Mouse (Mus musculus): ENCODE measurements around the gene Nck2. TPM values are rescaled to one million over a fixed set of nuclear protein-coding genes. Genes with fewer than 3 reads are reported as not detected.

Nck2 gene
- polyA plus RNA-seq, 1 experiment, result 21.0 TPM

- TF ChIP-seq CTCF (IDR thresholded peaks at IDR 0.05; ENCODE audit: control insufficient read depth, insufficient read depth, low read length) (no peak), POLR2A (IDR thresholded peaks at IDR 0.05; ENCODE audit: borderline replicate concordance, control insufficient read depth, low read depth, low read length) (no peak)
- Histone ChIP-seq H3K4me1 (ENCODE audit: control insufficient read depth, insufficient read depth, low read length) (peaks cover 2% of the 10 kb centered on the region), H3K4me3 (replicated peaks; ENCODE audit: control insufficient read depth, low read depth, low read length) (no peak overlapping the region), H3K27ac (ENCODE audit: control insufficient read depth, insufficient read depth, low read depth, low read length, poor library complexity) (no peak overlapping the region)
- 84% methylated on average over 3 of the region's 3 CpGs for WGBS
Measured at GRCm38 (mm10) chr1:43477954-43478353, 33.6 kb downstream of the Nck2 start.

GRCm38 (mm10) chr1:43485204-43485603, 40.8 kb downstream of the Nck2 start:
- 89% methylated on average over 9 of the region's 9 CpGs for WGBS
- TF ChIP-seq POLR2A (IDR thresholded peaks at IDR 0.05; ENCODE audit: borderline replicate concordance, control insufficient read depth, low read depth, low read length), result no peak
- no peak for TF ChIP-seq CTCF (IDR thresholded peaks at IDR 0.05; ENCODE audit: control insufficient read depth, insufficient read depth, low read length)
- Histone ChIP-seq H3K27ac (ENCODE audit: control insufficient read depth, insufficient read depth, low read depth, low read length, poor library complexity) (no peak overlapping the region), H3K4me1 (ENCODE audit: control insufficient read depth, insufficient read depth, low read length) (no peaks in the 10 kb centered on the region; the same call in 1 of the 2 replicates), H3K4me3 (replicated peaks; ENCODE audit: control insufficient read depth, low read depth, low read length) (no peak overlapping the region)

DNA sequence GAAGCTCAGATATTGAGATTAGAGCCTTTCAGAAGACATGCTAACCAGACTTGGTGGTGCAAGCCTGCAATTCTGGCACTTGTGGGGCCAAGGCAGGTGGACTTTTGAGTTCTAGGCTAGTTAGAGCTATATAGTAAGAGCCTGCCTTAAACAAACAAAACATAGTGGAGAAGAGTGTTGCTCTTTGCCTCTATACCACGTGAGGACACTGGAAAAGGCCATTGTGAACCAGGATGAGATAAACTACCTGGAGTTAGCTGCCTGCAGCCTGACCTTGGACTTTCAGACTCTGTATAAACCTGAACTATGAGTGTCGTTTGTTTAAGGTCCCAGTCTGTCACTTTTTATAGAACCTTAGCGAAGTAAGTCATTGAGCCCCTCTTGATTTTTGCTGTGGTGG, 42.1 kb downstream of the Nck2 start:
- WGBS, result 81% methylated on average over 3 of the region's 3 CpGs
- no peaks in the 10 kb centered on the region; the same call in 1 of the 2 replicates for H3K4me1 ChIP-seq (ENCODE audit: control insufficient read depth, insufficient read depth, low read length)
- TF ChIP-seq POLR2A (IDR thresholded peaks at IDR 0.05; ENCODE audit: borderline replicate concordance, control insufficient read depth, low read depth, low read length), result no peak
- TF ChIP-seq CTCF (IDR thresholded peaks at IDR 0.05; ENCODE audit: control insufficient read depth, insufficient read depth, low read length), result no peak
- H3K4me3 ChIP-seq (replicated peaks; ENCODE audit: control insufficient read depth, low read depth, low read length), result no peak overlapping the region
- no peak overlapping the region for H3K27ac ChIP-seq (ENCODE audit: control insufficient read depth, insufficient read depth, low read depth, low read length, poor library complexity)

GRCm38 (mm10) chr1:43486956-43487722, 42.8 kb downstream of the Nck2 start:
- TF ChIP-seq POLR2A (IDR thresholded peaks at IDR 0.05; ENCODE audit: borderline replicate concordance, control insufficient read depth, low read depth, low read length), result no peak
- TF ChIP-seq CTCF (IDR thresholded peaks at IDR 0.05; ENCODE audit: control insufficient read depth, insufficient read depth, low read length), result no peak
- WGBS, result 66% methylated on average over 3 of the region's 3 CpGs
- Histone ChIP-seq H3K27ac (ENCODE audit: control insufficient read depth, insufficient read depth, low read depth, low read length, poor library complexity) (no peak overlapping the region), H3K4me3 (replicated peaks; ENCODE audit: control insufficient read depth, low read depth, low read length) (no peak overlapping the region), H3K4me1 (ENCODE audit: control insufficient read depth, insufficient read depth, low read length) (no peaks in the 10 kb centered on the region; the same call in 1 of the 2 replicates)

DNA sequence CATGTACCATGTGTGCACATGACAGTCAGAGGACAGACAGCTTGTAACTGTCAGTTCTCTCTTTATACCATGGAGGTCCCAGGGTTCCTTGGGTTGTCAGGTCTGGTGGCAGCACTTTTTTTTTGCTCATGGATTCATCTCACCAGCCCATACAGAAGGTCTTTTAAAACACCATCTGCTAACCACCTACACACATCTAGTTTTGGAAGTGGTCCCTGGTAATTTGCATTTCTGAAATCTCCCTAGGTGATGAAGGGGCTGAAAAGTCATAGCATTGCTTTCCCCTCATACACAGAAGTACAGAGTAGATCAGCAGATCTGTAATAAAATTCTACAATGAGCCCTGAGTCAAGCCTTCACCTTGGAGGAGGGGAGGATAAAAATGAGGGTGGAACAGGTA, 44.9 kb downstream of the Nck2 start:
- H3K4me1 ChIP-seq (ENCODE audit: control insufficient read depth, insufficient read depth, low read length), result no peaks in the 10 kb centered on the region; the same call in 1 of the 2 replicates
- no peak overlapping the region for H3K4me3 ChIP-seq (replicated peaks; ENCODE audit: control insufficient read depth, low read depth, low read length)
- TF ChIP-seq CTCF (IDR thresholded peaks at IDR 0.05; ENCODE audit: control insufficient read depth, insufficient read depth, low read length), result no peak
- no peak for TF ChIP-seq POLR2A (IDR thresholded peaks at IDR 0.05; ENCODE audit: borderline replicate concordance, control insufficient read depth, low read depth, low read length)
- no peak overlapping the region for H3K27ac ChIP-seq (ENCODE audit: control insufficient read depth, insufficient read depth, low read depth, low read length, poor library complexity)

DNA sequence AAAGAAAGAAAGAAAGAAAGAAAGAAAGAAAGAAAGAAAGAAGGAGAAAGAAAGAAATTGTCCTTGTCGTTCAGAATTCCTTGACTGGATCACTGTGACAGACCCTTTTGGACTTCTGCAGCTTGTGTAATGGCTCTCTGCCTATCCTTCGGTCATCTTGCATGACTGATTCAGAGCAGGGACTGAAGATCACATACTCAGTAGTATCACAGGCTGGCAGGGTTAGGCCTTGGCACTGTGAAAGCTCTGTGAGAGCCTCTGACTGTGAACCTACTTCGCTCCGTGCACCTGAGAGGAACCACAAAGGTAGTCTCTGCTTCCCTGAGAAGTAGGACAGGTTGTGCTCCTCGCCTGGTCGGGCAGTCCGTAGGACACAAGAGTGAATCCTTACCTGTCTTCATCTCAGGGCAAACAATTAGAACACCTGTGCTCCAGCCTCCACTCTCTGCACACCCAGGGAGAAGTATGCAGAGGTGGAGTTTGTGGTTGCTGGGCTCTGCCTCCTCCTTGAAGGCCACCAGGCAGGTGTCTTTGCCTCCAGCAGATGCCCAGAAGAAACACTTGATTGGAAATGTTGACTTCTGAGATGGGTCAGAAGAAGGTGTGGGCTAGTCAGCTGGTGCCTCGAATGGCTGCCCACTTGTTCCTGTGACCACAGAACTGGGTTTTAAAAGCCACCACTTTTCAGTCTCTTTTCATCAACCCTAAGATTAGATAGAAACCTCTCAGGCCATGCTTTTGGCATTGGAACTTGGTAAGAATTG, 47.3 kb downstream of the Nck2 start:
- Histone ChIP-seq H3K4me3 (replicated peaks; ENCODE audit: control insufficient read depth, low read depth, low read length) (no peak overlapping the region), H3K27ac (ENCODE audit: control insufficient read depth, insufficient read depth, low read depth, low read length, poor library complexity) (no peak overlapping the region), H3K4me1 (ENCODE audit: control insufficient read depth, insufficient read depth, low read length) (peaks cover 2% of the 10 kb centered on the region; the same call in 1 of the 2 replicates)
- 73% methylated on average over 8 of the region's 8 CpGs for WGBS
- TF ChIP-seq POLR2A (IDR thresholded peaks at IDR 0.05; ENCODE audit: borderline replicate concordance, control insufficient read depth, low read depth, low read length) (no peak), CTCF (IDR thresholded peaks at IDR 0.05; ENCODE audit: control insufficient read depth, insufficient read depth, low read length) (no peak)

DNA sequence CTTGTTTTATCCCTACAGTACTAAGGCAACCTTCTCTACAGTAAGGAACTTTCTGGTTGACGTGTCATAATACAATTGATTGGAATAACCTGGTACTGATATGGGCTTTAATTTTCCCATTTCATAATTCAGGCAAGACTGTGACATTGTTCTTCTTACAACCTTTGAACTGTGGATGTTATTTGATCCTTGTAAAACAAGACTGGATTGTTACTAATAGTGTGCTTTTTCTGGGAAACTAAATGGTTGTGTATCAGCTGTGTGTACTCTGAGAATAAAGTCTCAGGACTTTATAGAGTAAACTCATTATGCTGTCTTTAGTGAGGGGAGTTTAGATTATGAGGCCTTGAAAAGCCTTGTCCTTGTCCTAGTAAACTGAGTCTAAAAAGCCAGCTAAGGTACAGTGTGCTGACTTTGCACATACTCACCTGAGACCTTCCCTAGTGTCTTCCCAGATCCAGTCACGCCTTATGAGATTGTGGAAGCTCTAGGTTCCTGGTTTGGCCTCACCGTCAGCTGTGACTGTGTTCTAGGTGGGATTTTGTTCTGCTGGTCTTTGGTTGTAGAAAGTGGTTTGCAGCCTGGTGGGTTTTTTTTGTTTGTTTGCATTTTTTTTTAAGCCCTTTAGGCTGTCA, 48.5 kb downstream of the Nck2 start:
- WGBS, result 79% methylated on average over 3 of the region's 3 CpGs
- peaks cover 2% of the 10 kb centered on the region; the same call in 1 of the 2 replicates for H3K4me1 ChIP-seq (ENCODE audit: control insufficient read depth, insufficient read depth, low read length)
- H3K4me3 ChIP-seq (replicated peaks; ENCODE audit: control insufficient read depth, low read depth, low read length), result no peak overlapping the region
- no peak for TF ChIP-seq CTCF (IDR thresholded peaks at IDR 0.05; ENCODE audit: control insufficient read depth, insufficient read depth, low read length)
- TF ChIP-seq POLR2A (IDR thresholded peaks at IDR 0.05; ENCODE audit: borderline replicate concordance, control insufficient read depth, low read depth, low read length), result no peak
- no peak overlapping the region for H3K27ac ChIP-seq (ENCODE audit: control insufficient read depth, insufficient read depth, low read depth, low read length, poor library complexity)

- no peak overlapping the region for H3K4me3 ChIP-seq (replicated peaks; ENCODE audit: control insufficient read depth, low read depth, low read length)
- 44% methylated on average over 4 of the region's 4 CpGs for WGBS
- TF ChIP-seq POLR2A (IDR thresholded peaks at IDR 0.05; ENCODE audit: borderline replicate concordance, control insufficient read depth, low read depth, low read length) (no peak), CTCF (IDR thresholded peaks at IDR 0.05; ENCODE audit: control insufficient read depth, insufficient read depth, low read length) (no peak)
- no peak overlapping the region for H3K27ac ChIP-seq (ENCODE audit: control insufficient read depth, insufficient read depth, low read depth, low read length, poor library complexity)
- H3K4me1 ChIP-seq (ENCODE audit: control insufficient read depth, insufficient read depth, low read length), result peaks cover 2% of the 10 kb centered on the region; the same call in 1 of the 2 replicates
Measured at GRCm38 (mm10) chr1:43496051-43496450, 51.7 kb downstream of the Nck2 start.

Measured in bone marrow, adult 2 months (tissue).